Mouse (Mus musculus) liver, embryonic 14.5 days (tissue): Measurements from ENCODE around the gene Myh2. TPM values are rescaled to one million over a fixed set of nuclear protein-coding genes. Genes with fewer than 3 reads are reported as not detected.

ENCODE experiments used
- ATAC-seq: fragments of 200-750 bp; cut with Nextera tagmentation; 2 replicates; pipeline ENCODE4 v1.8.0; 2017; ENCODE audit warnings: moderate number of reproducible peaks, mild to moderate bottlenecking, moderate library complexity; ENCODE audit not compliant: insufficient read depth
- DNase-seq, 3 experiments: peaks; one replicate each; pipeline ENCODE4 v3.0.0-alpha.2; 2012 to 2013; ENCODE audit warnings: low read depth in 3 of 3, low spot score in 3 of 3
- H3K27ac ChIP-seq: fragments of 300-500 bp; sonication (generic); 2 replicates; pipeline ENCODE4 v1.5.1; 2014; ENCODE audit warnings: moderate library complexity, mild to moderate bottlenecking, control low read depth, inconsistent platforms
- H3K27me3 ChIP-seq: fragments of 300-500 bp; sonication (generic); 2 replicates; pipeline ENCODE4 v1.6.1; 2014; ENCODE audit warnings: mild to moderate bottlenecking, low read length, moderate library complexity; ENCODE audit not compliant: control insufficient read depth, insufficient read depth
- H3K36me3 ChIP-seq: fragments of 300-500 bp; sonication (generic); replicated peaks from 2 replicates; pipeline ENCODE4 v1.6.1; 2014; ENCODE audit warnings: low read depth; ENCODE audit not compliant: control insufficient read depth, insufficient read depth
- H3K4me1 ChIP-seq, 2 experiments: fragments of 200-500 bp in 1 of 2; fragments of 300-500 bp in 1 of 2; sonication (generic) in 1 of 2; replicated peaks; 2 replicates each; pipeline ENCODE4 v1.6.1; 2012 to 2014; ENCODE audit warnings: antibody characterized with exemption in 1 of 2, inconsistent platforms in 1 of 2, low read length in 1 of 2; ENCODE audit not compliant: control insufficient read depth in 2 of 2, insufficient read depth in 2 of 2
- H3K4me2 ChIP-seq: fragments of 300-500 bp; sonication (generic); 2 replicates; pipeline ENCODE4 v1.6.1; 2014; ENCODE audit warnings: low read depth, mild to moderate bottlenecking, control low read depth, moderate library complexity
- H3K4me3 ChIP-seq, 2 experiments: fragments of 200-500 bp in 1 of 2; fragments of 300-500 bp in 1 of 2; sonication (generic) in 1 of 2; 2 replicates each; pipeline ENCODE4 v1.5.1; 2012 to 2014; ENCODE audit warnings: low read depth in 2 of 2, low read length in 2 of 2, mild to moderate bottlenecking in 2 of 2, control low read depth in 1 of 2, inconsistent platforms in 1 of 2, moderate library complexity in 1 of 2; ENCODE audit not compliant: insufficient read depth in 1 of 2
- H3K9ac ChIP-seq: fragments of 300-500 bp; sonication (generic); replicated peaks from 2 replicates; pipeline ENCODE4 v1.6.1; 2014; ENCODE audit warnings: mild to moderate bottlenecking, control low read depth, moderate library complexity
- H3K9me3 ChIP-seq: fragments of 300-500 bp; sonication (generic); 2 replicates; pipeline ENCODE4 v1.6.1; 2016; ENCODE audit warnings: low read length, mixed read lengths; ENCODE audit not compliant: control insufficient read depth
- CTCF ChIP-seq: IDR thresholded peaks from 2 replicates; pipeline ENCODE4 v1.5.1; 2016; ENCODE audit warnings: antibody characterized with exemption, low read depth, control low read depth
- EP300 ChIP-seq: IDR thresholded peaks from 2 replicates; pipeline ENCODE4 v1.6.1; 2016; ENCODE audit warnings: antibody characterized with exemption, low read depth
- WGBS: fragments of 180-500 bp; shearing (Covaris S2); extraction: QIAGEN DNeasy Blood & Tissue Kit; methylation state at CpG from one replicate; pipeline ENCODE4 v1.1.7; 2014; ENCODE audit not compliant: insufficient replicate concordance; 5-methylcytosine and 5-hydroxymethylcytosine counted together
- polyA plus RNA-seq, 2 experiments: library from polyadenylated mRNA; depleted of rRNA in 1 of 2; stranded (reverse) in 1 of 2; unstranded in 1 of 2; fragments of >200 nt; fragmentation: Nextera tagmentation in 1 of 2; extraction: Ambion mirVana in 1 of 2; gene quantifications; 2 replicates each; pipeline versions ENCODE4 v1.2.1 to v1.2.3; 2012 to 2014

The Myh2 gene
- polyA plus RNA-seq, 2 experiments = not detected

DNA sequence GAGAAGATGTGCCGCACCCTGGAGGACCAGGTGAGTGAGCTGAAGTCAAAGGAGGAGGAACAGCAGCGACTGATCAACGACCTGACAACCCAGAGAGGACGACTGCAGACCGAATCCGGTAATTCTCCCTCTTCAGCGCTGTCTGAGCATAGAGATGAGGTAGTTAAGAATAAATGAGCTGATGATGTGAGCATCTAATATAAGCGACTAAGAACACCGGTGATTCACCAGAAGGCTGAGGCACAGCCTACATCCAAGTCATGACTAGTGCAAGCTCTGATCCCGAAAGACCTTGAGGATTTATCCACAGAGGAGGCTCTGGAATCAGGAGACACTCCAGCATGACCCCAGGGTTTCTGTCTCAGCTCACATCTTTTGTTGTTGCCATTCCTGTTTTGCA, 19.5 kb downstream of the Myh2 start:
- Histone ChIP-seq H3K9ac (no peak overlapping the region), H3K4me3 (no peak overlapping the region), H3K27ac (no peak overlapping the region), H3K4me2 (no peak overlapping the region), H3K27me3 (no peaks in the 10 kb centered on the region), H3K9me3 (no peaks in the 10 kb centered on the region), H3K36me3 (no peaks in the 10 kb centered on the region), H3K4me1 (no peaks in the 10 kb centered on the region)
- no peak for TF ChIP-seq EP300
- TF ChIP-seq CTCF = no peak
- WGBS = 71% methylated on average over 10 of the region's 10 CpGs
- ATAC-seq (no peak), DNase-seq (no peak)

GRCm38 (mm10) chr11:67190814-67191213, 20.0 kb downstream of the Myh2 start:
- Histone ChIP-seq H3K27ac (no peak overlapping the region), H3K27me3 (no peaks in the 10 kb centered on the region), H3K4me2 (no peak overlapping the region), H3K4me1 (no peaks in the 10 kb centered on the region), H3K9me3 (no peaks in the 10 kb centered on the region), H3K9ac (no peak overlapping the region), H3K4me3 (no peak overlapping the region), H3K36me3 (no peaks in the 10 kb centered on the region)
- DNase-seq (no peak), ATAC-seq (no peak)
- TF ChIP-seq EP300 = no peak
- WGBS = 61% methylated on average over 2 of the region's 2 CpGs

DNA sequence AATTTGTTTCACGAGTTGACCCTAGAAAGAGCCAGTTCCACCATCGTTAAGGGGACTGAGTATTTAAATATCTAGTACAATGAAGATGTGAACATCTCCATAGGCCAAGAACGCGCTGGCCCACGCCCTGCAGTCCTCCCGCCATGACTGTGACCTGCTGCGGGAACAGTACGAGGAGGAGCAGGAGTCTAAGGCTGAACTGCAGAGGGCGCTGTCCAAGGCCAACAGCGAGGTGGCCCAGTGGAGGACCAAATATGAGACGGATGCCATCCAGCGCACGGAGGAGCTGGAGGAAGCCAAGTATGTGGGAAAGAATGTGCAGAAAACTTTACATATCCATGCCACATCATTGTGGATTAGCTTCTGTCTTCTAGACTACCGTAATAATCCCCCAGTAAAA, 20.7 kb downstream of the Myh2 start:
- Histone ChIP-seq H3K27ac (no peak overlapping the region), H3K36me3 (no peaks in the 10 kb centered on the region), H3K4me2 (no peak overlapping the region), H3K9ac (no peak overlapping the region), H3K9me3 (no peaks in the 10 kb centered on the region), H3K4me3 (no peak overlapping the region), H3K4me1 (no peaks in the 10 kb centered on the region), H3K27me3 (no peaks in the 10 kb centered on the region)
- TF ChIP-seq EP300 (no peak), CTCF (no peak)
- WGBS = 77% methylated on average over 14 of the region's 14 CpGs
- DNase-seq (no peak), ATAC-seq (no peak)

DNA sequence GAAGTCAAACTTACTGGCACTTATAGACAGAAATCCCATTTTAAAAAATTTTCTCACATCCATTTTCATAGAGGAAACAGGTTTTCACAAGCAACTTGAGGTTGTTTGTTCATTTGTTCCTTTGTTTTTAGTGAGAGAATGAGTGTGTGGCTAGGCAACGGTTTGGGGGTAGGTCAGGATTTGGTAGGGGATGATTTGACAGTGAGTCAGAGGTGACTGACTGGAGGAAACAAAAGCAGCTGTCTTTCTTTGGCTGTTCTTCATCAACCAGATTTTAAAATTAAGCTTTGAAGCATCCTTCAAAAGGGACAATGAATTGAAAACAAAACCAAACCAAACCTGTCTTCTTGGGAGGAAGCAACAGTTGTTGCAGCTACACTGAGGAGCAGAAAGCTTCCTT, 28.5 kb downstream of the Myh2 start:
- H3K27ac ChIP-seq = no peak overlapping the region
- H3K36me3 ChIP-seq = no peaks in the 10 kb centered on the region
- DNase-seq = no peak
- TF ChIP-seq EP300 (no peak), CTCF (no peak)
- no peak overlapping the region for H3K4me2 ChIP-seq
- no peak overlapping the region for H3K4me3 ChIP-seq
- no peaks in the 10 kb centered on the region for H3K9me3 ChIP-seq
- H3K4me1 ChIP-seq = no peaks in the 10 kb centered on the region
- ATAC-seq = no peak
- H3K9ac ChIP-seq = no peak overlapping the region
- WGBS = 22% methylated on average over 1 of the region's 1 CpGs
- H3K27me3 ChIP-seq = no peaks in the 10 kb centered on the region

DNA sequence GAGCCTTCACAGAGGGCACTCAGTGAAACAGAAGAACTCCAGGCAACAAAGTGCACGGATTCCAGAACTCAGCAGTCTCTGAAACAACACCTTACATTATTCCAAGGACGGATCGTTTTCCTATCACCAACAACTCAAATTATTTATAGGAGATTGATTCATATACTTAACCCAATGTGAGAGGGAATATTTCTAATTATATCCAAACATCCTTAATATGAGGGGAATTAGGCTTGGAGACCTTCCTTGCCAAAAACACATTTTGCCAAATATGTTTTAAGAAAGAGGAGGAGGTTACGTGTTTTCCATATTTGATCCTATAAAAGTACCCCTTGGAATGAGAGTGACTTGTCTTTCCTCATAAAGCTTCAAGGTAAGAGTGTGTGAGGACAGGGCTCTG, 28.9 kb downstream of the Myh2 start, which contains the start of gene Myh1:
Gene Myh1, plus strand, starts transcription at position 301 of the 400 bp plus-strand sequence.
- Histone ChIP-seq H3K27me3 (no peaks in the 10 kb centered on the region), H3K9me3 (no peaks in the 10 kb centered on the region), H3K4me2 (no peak within 1 kb of the TSS), H3K27ac (no peak within 1 kb of the TSS), H3K9ac (no peak within 1 kb of the TSS), H3K36me3 (no peaks in the 10 kb centered on the region), H3K4me1 (no peaks in the 10 kb centered on the region), H3K4me3 (no peak within 1 kb of the TSS)
- DNase-seq = no peak
- ATAC-seq = no peak
- TF ChIP-seq EP300 (no peak), CTCF (no peak)
- 67% methylated on average over 4 of the region's 4 CpGs for WGBS
